Mouse (Mus musculus) colon, adult 2 months (tissue): ENCODE data around the gene Gm20772. TPM values are rescaled to one million over a fixed set of nuclear protein-coding genes. Genes with fewer than 3 reads are reported as not detected.

ENCODE experiments used
- polyA plus RNA-seq: library from polyadenylated mRNA; depleted of rRNA; stranded (reverse); fragments of >200 nt; gene quantifications from 2 replicates; pipeline ENCODE4 v1.2.3, GENCODE M21; 2012; rRNA removed

Gm20772 gene
- not detected in 2 replicates for polyA plus RNA-seq

DNA sequence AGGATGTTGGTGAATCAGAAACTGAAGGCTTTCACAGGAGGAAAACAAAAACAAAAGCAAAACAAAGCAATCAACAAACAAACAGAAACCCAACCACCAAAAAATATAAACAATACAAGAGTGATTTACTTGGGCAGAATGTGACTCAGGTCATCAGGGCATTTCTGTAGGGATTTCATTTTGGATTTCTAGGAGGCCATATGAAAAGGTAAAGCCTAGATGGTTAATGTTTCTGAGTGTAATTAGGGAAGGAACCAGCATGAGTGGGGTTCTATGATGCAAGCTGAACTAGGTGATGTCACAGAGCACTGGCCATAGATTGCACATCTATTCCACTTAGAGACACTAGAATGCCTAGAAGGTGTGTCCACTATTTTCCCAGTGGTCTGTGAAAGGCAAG is at the start of gene Gm20772, which contains the start of gene Gm20831:
Gene Gm20772, plus strand, starts transcription at position 301 of the 400 bp plus-strand sequence.
Gene Gm20831, plus strand, starts transcription at position 301 of the 400 bp plus-strand sequence.

DNA sequence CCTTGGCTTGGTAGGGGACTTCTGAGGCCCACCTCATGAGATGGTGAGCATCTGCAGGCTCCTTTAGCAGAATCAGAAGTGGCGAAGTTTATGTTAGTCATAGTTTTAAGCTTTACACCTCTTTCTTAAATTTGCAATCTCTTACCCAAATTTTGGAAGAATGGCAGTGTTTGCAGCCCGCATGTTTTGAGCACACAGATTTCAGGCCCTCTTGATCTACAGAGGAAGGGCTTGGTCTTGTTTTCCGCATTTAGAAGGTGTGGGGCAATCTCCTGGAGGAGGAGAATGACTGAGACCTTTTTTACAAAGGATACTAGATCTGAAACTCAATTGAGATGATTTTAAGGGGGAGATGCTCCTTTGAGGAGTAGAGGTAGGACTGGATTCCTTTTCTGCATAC is 28.4 kb upstream of the Gm20772 start, which contains the start of gene Gm21904:
Gene Gm21904, minus strand, starts transcription at position 101 of the 400 bp plus-strand sequence.

Other genes starting within 250 kb of the Gm20772 start
- not detected in 2 replicates for gene Gm21904, start 28.5 kb upstream of the Gm20772 start, polyA plus RNA-seq
- not detected in 2 replicates for gene Gm20831, start within 50 bp of the Gm20772 start, polyA plus RNA-seq
- gene Srsy, start 62.6 kb downstream of the Gm20772 start, polyA plus RNA-seq: not detected in 2 replicates
- not detected in 2 replicates for gene Gm21764, start 187.1 kb downstream of the Gm20772 start, polyA plus RNA-seq
- gene Ssty1, start 214.4 kb downstream of the Gm20772 start, polyA plus RNA-seq: not detected in 2 replicates